Mouse (Mus musculus): ENCODE results near the gene AV320801. TPM values are rescaled to one million over a fixed set of nuclear protein-coding genes. Genes with fewer than 3 reads are reported as not detected.
"Not testable (repeated sequence)": the region's sequence is repeated elsewhere in the genome, so short reads cannot be mapped to it uniquely, and the experiment has no call there.

The AV320801 gene
- 0.19 TPM in 1 of 2 replicates, not detected in the other for polyA plus RNA-seq (2014; fragmentation: Nextera tagmentation; extraction: Ambion mirVana)

DNA sequence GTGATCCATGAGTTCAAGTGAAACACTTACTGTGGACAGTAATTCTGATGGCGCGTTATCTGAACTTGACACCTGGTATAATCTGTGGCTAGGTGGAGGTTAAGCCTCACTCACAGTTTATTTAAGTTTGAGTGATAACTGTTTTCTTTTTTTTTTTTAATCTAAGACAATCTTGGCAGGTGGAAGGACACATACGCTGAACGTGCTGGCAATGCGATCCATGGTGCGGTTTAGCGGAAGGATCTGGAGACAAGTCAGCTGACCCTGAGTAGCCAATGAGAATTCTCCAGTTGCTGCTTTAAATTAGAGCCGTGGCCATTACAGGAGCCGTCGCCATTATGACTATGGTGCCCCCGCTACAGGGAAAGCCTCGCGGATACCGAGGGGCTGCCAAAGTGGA lies at the start of gene AV320801:
Gene AV320801 (plus strand): TSS at position 301 of the 400 bp plus-strand sequence.
- not testable (repeated sequence) for H3K9ac ChIP-seq (ENCODE audit: low read depth, low read length); H3K4me2 ChIP-seq (ENCODE audit: low read depth, low read length)
- 93% methylated on average over 5 of the region's 14 CpGs for WGBS

DNA sequence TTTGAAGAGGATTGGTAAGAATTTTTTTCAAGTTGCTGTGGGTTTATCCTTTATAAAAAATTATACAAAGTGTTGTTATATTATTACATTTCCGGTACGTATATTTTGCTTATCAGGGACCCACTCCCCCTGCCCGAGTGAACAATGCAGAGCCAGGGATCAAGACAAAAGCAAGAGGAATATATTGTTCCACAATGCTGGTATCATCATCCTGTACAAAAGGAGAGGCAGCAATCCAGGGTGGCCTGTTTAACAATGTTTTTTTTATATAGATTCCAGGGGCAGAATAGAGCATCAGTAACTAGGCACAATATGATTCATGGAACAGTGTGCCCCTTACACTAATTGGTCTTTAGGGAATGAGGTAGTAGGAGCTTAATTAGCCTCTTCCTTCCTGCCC lies 30.2 kb upstream of the AV320801 start:
- not testable (repeated sequence) for H3K4me2 ChIP-seq (ENCODE audit: low read depth, low read length); ATAC-seq (ENCODE audit: low read depth)
- no CpG with 5 or more reads among the region's 3 CpGs for WGBS

More for the DNA sequence above, at the start of gene AV320801:
- not testable (repeated sequence) for ATAC-seq (ENCODE audit: low read depth); DNase-seq (ENCODE audit: low spot score); H3K36me3 ChIP-seq (ENCODE audit: control insufficient read depth, insufficient read depth, low read length); H3K27me3 ChIP-seq (replicated peaks; ENCODE audit: control insufficient read depth, insufficient read depth, low read length); H3K4me3 ChIP-seq (ENCODE audit: low read depth, low read length); H3K27ac ChIP-seq (replicated peaks; ENCODE audit: low read depth, low read length); H3K9me3 ChIP-seq (ENCODE audit: control insufficient read depth, low read length); H3K4me1 ChIP-seq (ENCODE audit: control insufficient read depth, insufficient read depth, low read length)

DNA sequence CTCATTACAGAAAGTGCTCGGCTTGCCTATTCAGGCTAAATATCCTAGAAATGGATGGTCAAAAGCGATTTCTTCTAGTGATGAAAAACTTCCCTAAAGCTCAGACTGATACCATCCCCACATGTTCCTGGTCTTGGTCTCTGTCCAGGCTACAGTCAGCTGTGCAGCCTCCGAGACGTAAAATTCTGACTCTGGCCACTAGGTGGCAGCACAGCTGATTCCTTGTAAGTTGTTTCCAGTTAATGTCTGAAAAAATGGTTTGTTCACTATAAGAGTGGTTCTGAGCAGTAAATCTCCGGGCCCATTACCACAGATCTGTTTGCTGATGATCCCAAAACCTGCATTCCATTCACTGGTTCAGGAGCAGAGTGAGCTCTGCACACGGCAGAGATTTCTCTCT lies 12.5 kb upstream of the AV320801 start:
- not testable (repeated sequence) for H3K4me2 ChIP-seq (ENCODE audit: low read depth, low read length); DNase-seq (ENCODE audit: low spot score); ATAC-seq (ENCODE audit: low read depth); H3K9ac ChIP-seq (ENCODE audit: low read depth, low read length); H3K9me3 ChIP-seq (ENCODE audit: control insufficient read depth, low read length); H3K4me3 ChIP-seq (ENCODE audit: low read depth, low read length); H3K27ac ChIP-seq (replicated peaks; ENCODE audit: low read depth, low read length); H3K36me3 ChIP-seq (ENCODE audit: control insufficient read depth, insufficient read depth, low read length); H3K4me1 ChIP-seq (ENCODE audit: control insufficient read depth, insufficient read depth, low read length); H3K27me3 ChIP-seq (replicated peaks; ENCODE audit: control insufficient read depth, insufficient read depth, low read length)
- WGBS, result no CpG with 5 or more reads among the region's 6 CpGs

More for the DNA sequence above, 30.2 kb upstream of the AV320801 start:
- H3K27ac ChIP-seq (replicated peaks; ENCODE audit: low read depth, low read length); DNase-seq (ENCODE audit: low spot score); H3K27me3 ChIP-seq (replicated peaks; ENCODE audit: control insufficient read depth, insufficient read depth, low read length); H3K9me3 ChIP-seq (ENCODE audit: control insufficient read depth, low read length); H3K4me3 ChIP-seq (ENCODE audit: low read depth, low read length); H3K36me3 ChIP-seq (ENCODE audit: control insufficient read depth, insufficient read depth, low read length); H3K4me1 ChIP-seq (ENCODE audit: control insufficient read depth, insufficient read depth, low read length); H3K9ac ChIP-seq (ENCODE audit: low read depth, low read length): not testable (repeated sequence)

- DNase-seq (ENCODE audit: low spot score); H3K4me3 ChIP-seq (ENCODE audit: low read depth, low read length); H3K27ac ChIP-seq (replicated peaks; ENCODE audit: low read depth, low read length); H3K9ac ChIP-seq (ENCODE audit: low read depth, low read length); H3K27me3 ChIP-seq (replicated peaks; ENCODE audit: control insufficient read depth, insufficient read depth, low read length); H3K4me2 ChIP-seq (ENCODE audit: low read depth, low read length); H3K4me1 ChIP-seq (ENCODE audit: control insufficient read depth, insufficient read depth, low read length); ATAC-seq (ENCODE audit: low read depth); H3K9me3 ChIP-seq (ENCODE audit: control insufficient read depth, low read length); H3K36me3 ChIP-seq (ENCODE audit: control insufficient read depth, insufficient read depth, low read length): not testable (repeated sequence)
- WGBS, result no CpG with 5 or more reads among the region's 3 CpGs
Measured at GRCm38 (mm10) chrX:135483183-135483582, 11.2 kb upstream of the AV320801 start.

Other genes with a start within 250 kb of the AV320801 start
- not detected in 2 replicates for gene Pramel3, start 192.3 kb upstream of the AV320801 start, polyA plus RNA-seq (2014; fragmentation: Nextera tagmentation; extraction: Ambion mirVana)
- gene Gm5128, start 121.3 kb upstream of the AV320801 start, polyA plus RNA-seq (2014; fragmentation: Nextera tagmentation; extraction: Ambion mirVana), result 0.10 TPM in 1 of 2 replicates, not detected in the other
- gene Gm7903, start 60.8 kb upstream of the AV320801 start, polyA plus RNA-seq (2014; fragmentation: Nextera tagmentation; extraction: Ambion mirVana), result not detected in 2 replicates
- gene Nxf7, start 104.2 kb downstream of the AV320801 start, polyA plus RNA-seq (2014; fragmentation: Nextera tagmentation; extraction: Ambion mirVana), result 0.24 and 0.35 TPM in 2 replicates
- gene Prame, start 133.1 kb downstream of the AV320801 start, polyA plus RNA-seq (2014; fragmentation: Nextera tagmentation; extraction: Ambion mirVana), result 0.62 and 0.70 TPM in 2 replicates
- 0.14 TPM in 1 of 2 replicates, not detected in the other for gene Tcp11x2, start 199.2 kb downstream of the AV320801 start, polyA plus RNA-seq (2014; fragmentation: Nextera tagmentation; extraction: Ambion mirVana)
- gene Tmsb15a, start 230.7 kb downstream of the AV320801 start, polyA plus RNA-seq (2014; fragmentation: Nextera tagmentation; extraction: Ambion mirVana), result 1.0 and 1.3 TPM in 2 replicates
- 6.9 and 9.2 TPM in 2 replicates for gene Armcx5, start 248.1 kb downstream of the AV320801 start, polyA plus RNA-seq (2014; fragmentation: Nextera tagmentation; extraction: Ambion mirVana)
- 56.4 and 59.2 TPM in 2 replicates for gene Gprasp1, start 248.1 kb downstream of the AV320801 start, polyA plus RNA-seq (2014; fragmentation: Nextera tagmentation; extraction: Ambion mirVana)